Comparison of ENCODE assay signal across 13 mouse cellular contexts in genomic region chr6:143057601-143058000, GRCm38 (mm10).
"Had no signal": no experiment of that assay in that cellular context is flagged by ENCODE, and none has a peak within 500 bp of the region (broad histone marks: within the 10 kb centered on the region; RNA-seq: fewer than 3 reads in every experiment).

No protein-coding gene starts in this region.

- DNase-seq: kidney, adult 18-20 months; kidney, postnatal 25 days; liver; liver, embryonic 13.5 days; liver, postnatal 0 days; right cerebral cortex, postnatal 14 days; thymus, adult 18-20 months; thymus, postnatal 14 days had no signal

- H3K4me3 ChIP-seq: intestine, embryonic 15.5 days; limb, embryonic 12.5 days; liver, embryonic 13.5 days; megakaryocyte, embryonic 14.5 days; midbrain, embryonic 15.5 days; neural tube, embryonic 12.5 days had no signal

- H3K4me1 ChIP-seq: intestine, embryonic 15.5 days; limb, embryonic 12.5 days; liver, embryonic 13.5 days; midbrain, embryonic 15.5 days; neural tube, embryonic 12.5 days had no signal
